ENCODE assay signal across 9 mouse cellular contexts in the genomic region with DNA sequence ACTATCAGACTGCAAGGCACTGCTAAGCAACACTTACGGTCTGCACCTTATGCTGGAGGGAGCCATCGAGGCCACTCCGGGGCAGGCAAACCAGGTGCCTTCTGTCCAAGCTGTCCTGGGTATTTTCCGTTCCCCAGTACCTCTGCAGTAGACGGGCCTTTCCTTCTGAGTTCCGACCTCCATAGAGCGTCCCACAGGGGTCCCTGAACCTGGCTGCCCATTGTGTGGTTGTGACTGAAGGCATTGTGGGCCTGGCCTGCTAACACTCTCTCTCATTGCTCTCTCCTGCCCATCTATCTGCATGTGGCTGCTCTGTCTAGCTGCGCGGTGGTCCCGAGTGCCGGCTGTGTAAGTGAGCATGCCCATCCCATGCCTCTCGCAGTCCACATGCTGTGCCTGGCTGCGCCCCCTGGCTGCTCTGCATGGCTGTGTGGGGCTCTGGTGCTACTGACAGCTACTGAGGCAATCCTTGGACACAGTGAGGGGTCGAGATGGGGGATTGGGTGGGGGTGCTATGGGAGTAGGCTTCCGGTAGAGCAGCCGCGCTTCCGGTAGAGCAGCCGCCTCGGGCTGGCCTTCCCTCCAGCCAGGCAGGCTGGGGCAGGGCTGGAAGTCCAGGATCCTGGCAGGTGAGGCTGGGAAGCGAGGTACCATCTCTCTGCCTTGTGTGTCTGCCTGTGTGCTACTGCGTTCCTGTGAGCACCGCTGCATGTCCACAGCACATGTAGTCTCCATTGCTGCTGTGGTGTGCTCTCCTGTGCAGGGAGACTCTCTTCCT. TPM values are rescaled to one million over a fixed set of nuclear protein-coding genes. Genes with fewer than 3 reads are reported as not detected.
A peak's percentile ranks its signal among the peaks of the same experiment; 100 is the strongest.
DNase-seq lines count a peak whose midpoint lies in the region; ATAC-seq and TF ChIP-seq lines count a peak whose summit lies in the region.
"Had no signal": no experiment of that assay in that cellular context is flagged by ENCODE, and none has a peak within 500 bp of the region (broad histone marks: within the 10 kb centered on the region; RNA-seq: fewer than 3 reads in every experiment).

No protein-coding gene starts in this region.

- TF ChIP-seq EP300 in liver, embryonic 14.5 days (IDR thresholded peaks at IDR 0.05; ENCODE audit: low read depth) = no peak

- H3K9me3 ChIP-seq in heart, embryonic 12.5 days (replicated peaks) = no peaks in the 10 kb centered on the region
- no peaks in the 10 kb centered on the region for H3K9me3 ChIP-seq in forebrain, embryonic 12.5 days
- no peaks in the 10 kb centered on the region for H3K9me3 ChIP-seq in liver, embryonic 14.5 days (ENCODE audit: control insufficient read depth, low read length)

- H3K4me2 ChIP-seq in heart, embryonic 12.5 days = peak overlapping the region; percentile 66
- peak overlapping the region; percentile 32 for H3K4me2 ChIP-seq in forebrain, embryonic 12.5 days
- no peak overlapping the region for H3K4me2 ChIP-seq in liver, embryonic 14.5 days (ENCODE audit: low read depth)

- H3K36me3 ChIP-seq in heart, embryonic 12.5 days = peaks cover 13% of the 10 kb centered on the region
- no peaks in the 10 kb centered on the region for H3K36me3 ChIP-seq in forebrain, embryonic 12.5 days (replicated peaks)
- no peaks in the 10 kb centered on the region for H3K36me3 ChIP-seq in liver, embryonic 14.5 days (replicated peaks; ENCODE audit: control insufficient read depth, insufficient read depth, low read depth)
- H3K36me3 ChIP-seq: G1E had no signal

- H3K27me3 ChIP-seq in heart, embryonic 12.5 days (replicated peaks) = peaks cover 48% of the 10 kb centered on the region
- peaks cover 49% of the 10 kb centered on the region for H3K27me3 ChIP-seq in forebrain, embryonic 12.5 days
- H3K27me3 ChIP-seq in liver, embryonic 14.5 days (ENCODE audit: control insufficient read depth, insufficient read depth, low read length) = peaks cover 3% of the 10 kb centered on the region; the same call in 1 of the 2 replicates

- no peak for DNase-seq in heart, postnatal 14 days
- DNase-seq in R1 (ENCODE audit: low read depth, low spot score) = peak; percentile 66
- no peak for DNase-seq in liver, embryonic 14.5 days (ENCODE audit: low read depth in 3 of 3, low spot score in 3 of 3)
- no peak for DNase-seq in frontal cortex, postnatal 25 days (ENCODE audit: low spot score in 2 of 2)
- DNase-seq in frontal cortex, postnatal 36 days (ENCODE audit: low spot score in 2 of 2) = no peak
- DNase-seq in lung, postnatal 14 days = no peak

- H3K4me1 ChIP-seq in heart, embryonic 12.5 days (replicated peaks) = peaks cover 30% of the 10 kb centered on the region
- peaks cover 24% of the 10 kb centered on the region for H3K4me1 ChIP-seq in forebrain, embryonic 12.5 days
- H3K4me1 ChIP-seq in liver, embryonic 14.5 days (replicated peaks; ENCODE audit: control insufficient read depth in 2 of 2, insufficient read depth in 2 of 2, low read length in 1 of 2) = no peaks in the 10 kb centered on the region

- peak overlapping the region; percentile 11; the same call in 1 of the 2 replicates for H3K9ac ChIP-seq in heart, embryonic 12.5 days
- 0 out of 2 replicates have a peak overlapping the region, but pooled peaks have one; percentile 21 for H3K9ac ChIP-seq in forebrain, embryonic 12.5 days
- no peak overlapping the region for H3K9ac ChIP-seq in liver, embryonic 14.5 days (replicated peaks)

- 21% methylated on average over 23 of the region's 23 CpGs for WGBS in heart, embryonic 12.5 days
- whole genome bisulfite sequencing in forebrain, embryonic 12.5 days = 21% methylated on average over 23 of the region's 23 CpGs
- 64% methylated on average over 23 of the region's 23 CpGs for WGBS in liver, embryonic 14.5 days (ENCODE audit: insufficient replicate concordance)

- ATAC-seq in heart, embryonic 12.5 days (ENCODE audit: insufficient number of reproducible peaks, low FRiP score) = peak; percentile 16; the same call in 1 of the 2 replicates
- peak; percentile 67 for ATAC-seq in forebrain, embryonic 12.5 days (ENCODE audit: low FRiP score)
- no peak for ATAC-seq in liver, embryonic 14.5 days (ENCODE audit: insufficient read depth)

- H3K4me3 ChIP-seq in heart, embryonic 12.5 days = peak overlapping the region; percentile 30
- H3K4me3 ChIP-seq in forebrain, embryonic 12.5 days (replicated peaks) = peak overlapping the region; percentile 11; the same call in 1 of the 2 replicates
- no peak overlapping the region for H3K4me3 ChIP-seq in liver, embryonic 14.5 days (ENCODE audit: insufficient read depth in 1 of 2, low read depth in 2 of 2, low read length in 2 of 2)

- TF ChIP-seq CTCF in liver, embryonic 14.5 days (IDR thresholded peaks at IDR 0.05; ENCODE audit: low read depth) = peak; percentile 41; the same call in 1 of the 2 replicates

- H3K27ac ChIP-seq in heart, embryonic 12.5 days (ENCODE audit: poor library complexity, severe bottlenecking) = no peak overlapping the region
- no peak overlapping the region for H3K27ac ChIP-seq in forebrain, embryonic 12.5 days
- no peak overlapping the region for H3K27ac ChIP-seq in liver, embryonic 14.5 days

- intact Hi-C loops in heart, postnatal 14 days (cut with DNase I) = no loop called here

RNA-seq across cellular contexts. Expression of a gene that starts 11.5 kb away (rescaled TPM):
- 0.29 and 0.42 TPM in 2 replicates for polyA plus RNA-seq in heart, embryonic 12.5 days (2016; fragmentation: Nextera tagmentation; extraction: Ambion mirVana)
- under 1 TPM; 0.15 to 0.53 TPM for total RNA-seq in heart, postnatal 14 days (2021)
- 1.5 and 1.7 TPM in 2 replicates for polyA plus RNA-seq in forebrain, embryonic 12.5 days (2016; fragmentation: Nextera tagmentation; extraction: Ambion mirVana)
- 0.04 and 0.05 TPM in 2 replicates for polyA plus RNA-seq in liver, embryonic 14.5 days (2012; rRNA removed)
- polyA plus RNA-seq in liver, embryonic 14.5 days (2014; fragmentation: Nextera tagmentation; extraction: Ambion mirVana) = not detected in 2 replicates
- total RNA-seq: G1E had no signal
- polyA plus RNA-seq: G1E had no signal

RNA-seq across cellular contexts. Expression of a gene that starts 35.1 kb away (rescaled TPM):
- polyA plus RNA-seq in heart, embryonic 12.5 days (2016; fragmentation: Nextera tagmentation; extraction: Ambion mirVana) = 20.3 and 21.1 TPM in 2 replicates
- 1 to 10 TPM; 5.0 to 7.5 TPM for total RNA-seq in heart, postnatal 14 days (2021)
- 60.7 and 62.8 TPM in 2 replicates for polyA plus RNA-seq in forebrain, embryonic 12.5 days (2016; fragmentation: Nextera tagmentation; extraction: Ambion mirVana)
- 5.7 and 6.2 TPM in 2 replicates for polyA plus RNA-seq in liver, embryonic 14.5 days (2012; rRNA removed)
- polyA plus RNA-seq in liver, embryonic 14.5 days (2014; fragmentation: Nextera tagmentation; extraction: Ambion mirVana) = 6.9 and 7.5 TPM in 2 replicates

RNA-seq across cellular contexts. Expression of a gene that starts 57.2 kb away (rescaled TPM):
- 2.9 and 3.0 TPM in 2 replicates for polyA plus RNA-seq in heart, embryonic 12.5 days (2016; fragmentation: Nextera tagmentation; extraction: Ambion mirVana)
- 10 to 100 TPM; 78.7 to 83.9 TPM for total RNA-seq in heart, postnatal 14 days (2021)
- 7.9 and 8.8 TPM in 2 replicates for polyA plus RNA-seq in forebrain, embryonic 12.5 days (2016; fragmentation: Nextera tagmentation; extraction: Ambion mirVana)
- polyA plus RNA-seq in liver, embryonic 14.5 days (2012; rRNA removed) = 2.0 and 2.1 TPM in 2 replicates
- 0.39 and 0.63 TPM in 2 replicates for polyA plus RNA-seq in liver, embryonic 14.5 days (2014; fragmentation: Nextera tagmentation; extraction: Ambion mirVana)

Comparison
In these comparisons a context has a peak if more than half of its experiments do, and no peak if none do; other contexts are left out.
1. H3K4me3 ChIP-seq: peak in heart, embryonic 12.5 days (single experiment) and forebrain, embryonic 12.5 days (single experiment); none in liver, embryonic 14.5 days (0 of 2).